Comparison of ENCODE assay signal across 8 mouse cellular contexts in the genomic region with DNA sequence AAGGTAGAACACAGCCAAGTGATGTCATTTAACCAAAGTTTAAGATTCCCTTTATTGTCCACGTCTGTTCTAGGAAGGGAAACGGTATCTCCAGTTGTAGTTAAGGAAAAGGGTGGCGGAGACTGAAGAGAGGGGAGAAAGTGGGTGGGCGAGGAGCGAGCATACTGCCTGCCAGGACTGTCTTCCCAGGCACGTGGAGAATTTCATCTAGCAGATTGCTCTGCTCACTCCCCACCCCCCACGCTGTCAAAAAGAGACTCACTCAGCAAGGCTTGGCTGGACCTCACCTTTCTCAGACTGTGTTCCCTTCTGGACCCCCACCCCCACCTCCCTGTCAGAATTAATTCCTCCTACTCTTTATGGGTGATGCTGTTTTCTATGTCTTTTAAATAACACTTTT. TPM values are rescaled to one million over a fixed set of nuclear protein-coding genes. Genes with fewer than 3 reads are reported as not detected.
DNase-seq lines count a peak whose midpoint lies in the region; ATAC-seq and TF ChIP-seq lines count a peak whose summit lies in the region.

No protein-coding gene starts in this region.

- H3K9me3 ChIP-seq in heart, embryonic 16.5 days (replicated peaks; ENCODE audit: control insufficient read depth, low read length): no peaks in the 10 kb centered on the region
- H3K9me3 ChIP-seq in liver, embryonic 13.5 days (replicated peaks): no peaks in the 10 kb centered on the region

- TF ChIP-seq POLR2A in spleen, adult 2 months (IDR thresholded peaks at IDR 0.05; ENCODE audit: low read depth, low read length): no peak

- no peak for TF ChIP-seq CTCF in spleen, adult 2 months (IDR thresholded peaks at IDR 0.05; ENCODE audit: extremely low read depth, insufficient read depth, insufficient read length, insufficient replicate concordance)

- peak overlapping the region; percentile 95 for H3K27ac ChIP-seq in spleen, adult 2 months (ENCODE audit: insufficient read depth, low read length)
- H3K27ac ChIP-seq in heart, embryonic 16.5 days (ENCODE audit: low read length): peak overlapping the region; percentile 99
- H3K27ac ChIP-seq in liver, embryonic 13.5 days: no peak overlapping the region

- peak; percentile 56 to 76 for DNase-seq in frontal cortex, adult 2 months (ENCODE audit: extremely low spot score in 1 of 2, low spot score in 1 of 2)
- DNase-seq in spleen, adult 2 months (ENCODE audit: low read depth in 1 of 2, low spot score in 2 of 2): no peak
- no peak for DNase-seq in spleen, postnatal 36 days (ENCODE audit: low spot score in 2 of 2)
- DNase-seq in liver, embryonic 13.5 days: no peak
- peak; percentile 69 for DNase-seq in testis, postnatal 10 days (ENCODE audit: low spot score)

- WGBS in spleen, adult 2 months: 32% methylated on average over 7 of the region's 7 CpGs
- WGBS in heart, embryonic 16.5 days: 9% methylated on average over 7 of the region's 7 CpGs
- 47% methylated on average over 7 of the region's 7 CpGs for WGBS in liver, embryonic 13.5 days (ENCODE audit: insufficient replicate concordance)

- H3K4me1 ChIP-seq in spleen, adult 2 months (ENCODE audit: control insufficient read depth, insufficient read depth, insufficient read length): peaks cover 19% of the 10 kb centered on the region; the same call in 1 of the 2 replicates
- peaks cover 35% of the 10 kb centered on the region for H3K4me1 ChIP-seq in heart, embryonic 16.5 days (ENCODE audit: control insufficient read depth, insufficient read depth, low read length)
- H3K4me1 ChIP-seq in liver, embryonic 13.5 days (replicated peaks): peaks cover 46% of the 10 kb centered on the region

- peak overlapping the region; percentile 90 for H3K4me2 ChIP-seq in heart, embryonic 16.5 days (ENCODE audit: low read depth, low read length)
- peak overlapping the region; percentile 76 for H3K4me2 ChIP-seq in liver, embryonic 13.5 days

- peaks cover 8% of the 10 kb centered on the region for H3K36me3 ChIP-seq in spleen, adult 2 months (ENCODE audit: control insufficient read depth, insufficient read depth, low read length)
- peaks cover 5% of the 10 kb centered on the region; the same call in 1 of the 2 replicates for H3K36me3 ChIP-seq in heart, embryonic 16.5 days (ENCODE audit: control insufficient read depth, insufficient read depth)
- H3K36me3 ChIP-seq in liver, embryonic 13.5 days: peaks cover 7% of the 10 kb centered on the region; the same call in 1 of the 2 replicates

- no peak for ATAC-seq in frontal cortex, adult (ENCODE audit: low TSS enrichment)
- no peak for ATAC-seq in heart, embryonic 16.5 days (replicated peaks; ENCODE audit: extremely low read depth, insufficient read depth, low FRiP score)
- ATAC-seq in liver, embryonic 13.5 days (ENCODE audit: low read depth): no peak
- no peak for ATAC-seq in CD4-positive, CD25-positive, alpha-beta regulatory T cell, adult 4 months

- H3K9ac ChIP-seq in heart, embryonic 16.5 days (ENCODE audit: low read length): peak overlapping the region; percentile 58
- H3K9ac ChIP-seq in liver, embryonic 13.5 days: no peak overlapping the region

- no peaks in the 10 kb centered on the region for H3K27me3 ChIP-seq in spleen, adult 2 months (ENCODE audit: control insufficient read depth, insufficient read depth, low read length)
- H3K27me3 ChIP-seq in heart, embryonic 16.5 days (ENCODE audit: control insufficient read depth, insufficient read depth, low read length): no peaks in the 10 kb centered on the region
- peaks cover 57% of the 10 kb centered on the region for H3K27me3 ChIP-seq in liver, embryonic 13.5 days

- H3K4me3 ChIP-seq in spleen, adult 2 months (ENCODE audit: extremely low read depth, insufficient read depth, insufficient read length): no peak overlapping the region
- peak overlapping the region; percentile 82 for H3K4me3 ChIP-seq in heart, embryonic 16.5 days (ENCODE audit: low read length)
- no peak overlapping the region for H3K4me3 ChIP-seq in liver, embryonic 13.5 days (replicated peaks)

RNA-seq across cellular contexts. Expression of a gene that starts 0.8 kb away (rescaled TPM):
- polyA plus RNA-seq in frontal cortex, adult 2 months (2012; rRNA removed): 38.2 and 46.1 TPM in 2 replicates
- 30.6 and 32.7 TPM in 2 replicates for polyA plus RNA-seq in spleen, adult 2 months (2012; rRNA removed)
- 10.9 and 12.7 TPM in 2 replicates for polyA plus RNA-seq in heart, embryonic 16.5 days (2015; fragmentation: Nextera tagmentation; extraction: Ambion mirVana)
- 1.5 and 2.1 TPM in 2 replicates for polyA plus RNA-seq in liver, embryonic 13.5 days (2015; fragmentation: Nextera tagmentation; extraction: Ambion mirVana)
- polyA plus RNA-seq in CD4-positive, CD25-positive, alpha-beta regulatory T cell, adult 4 months (2017; shearing (Covaris generic)): 10 to 100 TPM in 1 of 2 experiments, 1 to 10 TPM in 1; 8.9 to 10.8 TPM

RNA-seq across cellular contexts. Expression of a gene that starts 2.5 kb away (rescaled TPM):
- polyA plus RNA-seq in frontal cortex, adult 2 months (2012; rRNA removed): 4.5 and 4.8 TPM in 2 replicates
- 3.2 and 3.5 TPM in 2 replicates for polyA plus RNA-seq in spleen, adult 2 months (2012; rRNA removed)
- 8.3 and 8.7 TPM in 2 replicates for polyA plus RNA-seq in heart, embryonic 16.5 days (2015; fragmentation: Nextera tagmentation; extraction: Ambion mirVana)
- 5.0 and 6.3 TPM in 2 replicates for polyA plus RNA-seq in liver, embryonic 13.5 days (2015; fragmentation: Nextera tagmentation; extraction: Ambion mirVana)
- polyA plus RNA-seq in CD4-positive, CD25-positive, alpha-beta regulatory T cell, adult 4 months (2017; shearing (Covaris generic)): 1 to 10 TPM; 2.5 to 4.0 TPM

RNA-seq across cellular contexts. Expression of a gene that starts 26.4 kb away (rescaled TPM):
- 11.0 and 11.9 TPM in 2 replicates for polyA plus RNA-seq in frontal cortex, adult 2 months (2012; rRNA removed)
- 120 and 126 TPM in 2 replicates for polyA plus RNA-seq in spleen, adult 2 months (2012; rRNA removed)
- polyA plus RNA-seq in heart, embryonic 16.5 days (2015; fragmentation: Nextera tagmentation; extraction: Ambion mirVana): 36.1 and 36.7 TPM in 2 replicates
- 12.3 and 15.5 TPM in 2 replicates for polyA plus RNA-seq in liver, embryonic 13.5 days (2015; fragmentation: Nextera tagmentation; extraction: Ambion mirVana)
- 100 to 1,000 TPM; 173 to 320 TPM for polyA plus RNA-seq in CD4-positive, CD25-positive, alpha-beta regulatory T cell, adult 4 months (2017; shearing (Covaris generic))

RNA-seq across cellular contexts. Expression of a gene that starts 35.8 kb away (rescaled TPM):
- 1.4 and 1.5 TPM in 2 replicates for polyA plus RNA-seq in frontal cortex, adult 2 months (2012; rRNA removed)
- polyA plus RNA-seq in spleen, adult 2 months (2012; rRNA removed): 0.13 and 0.21 TPM in 2 replicates
- polyA plus RNA-seq in heart, embryonic 16.5 days (2015; fragmentation: Nextera tagmentation; extraction: Ambion mirVana): 0.21 and 1.8 TPM in 2 replicates
- polyA plus RNA-seq in liver, embryonic 13.5 days (2015; fragmentation: Nextera tagmentation; extraction: Ambion mirVana): 0.17 TPM in 2 replicates
- not detected for polyA plus RNA-seq in CD4-positive, CD25-positive, alpha-beta regulatory T cell, adult 4 months (2017; shearing (Covaris generic))

RNA-seq across cellular contexts. Expression of a gene that starts 48.2 kb away (rescaled TPM):
- 279 and 283 TPM in 2 replicates for polyA plus RNA-seq in frontal cortex, adult 2 months (2012; rRNA removed)
- 98.7 and 99.4 TPM in 2 replicates for polyA plus RNA-seq in spleen, adult 2 months (2012; rRNA removed)
- polyA plus RNA-seq in heart, embryonic 16.5 days (2015; fragmentation: Nextera tagmentation; extraction: Ambion mirVana): 33.4 and 34.4 TPM in 2 replicates
- 15.1 and 16.9 TPM in 2 replicates for polyA plus RNA-seq in liver, embryonic 13.5 days (2015; fragmentation: Nextera tagmentation; extraction: Ambion mirVana)
- polyA plus RNA-seq in CD4-positive, CD25-positive, alpha-beta regulatory T cell, adult 4 months (2017; shearing (Covaris generic)): under 1 TPM; 0.30 to 0.96 TPM

Comparison
In these comparisons a context has a peak if more than half of its experiments do, and no peak if none do; other contexts are left out.
1. DNase-seq: peak in frontal cortex, adult 2 months (2 of 2) and testis, postnatal 10 days (single experiment); none in spleen, adult 2 months (0 of 2), spleen, postnatal 36 days (0 of 2) and liver, embryonic 13.5 days (single experiment).